Mouse (Mus musculus): ENCODE measurements at regions not wholly inside any gene's neighbourhood (a gene's known extent, or its start where the extent isn't known, plus 50 kb on each side); places are given as distances from the start of the nearest gene placed in this dataset.

DNA sequence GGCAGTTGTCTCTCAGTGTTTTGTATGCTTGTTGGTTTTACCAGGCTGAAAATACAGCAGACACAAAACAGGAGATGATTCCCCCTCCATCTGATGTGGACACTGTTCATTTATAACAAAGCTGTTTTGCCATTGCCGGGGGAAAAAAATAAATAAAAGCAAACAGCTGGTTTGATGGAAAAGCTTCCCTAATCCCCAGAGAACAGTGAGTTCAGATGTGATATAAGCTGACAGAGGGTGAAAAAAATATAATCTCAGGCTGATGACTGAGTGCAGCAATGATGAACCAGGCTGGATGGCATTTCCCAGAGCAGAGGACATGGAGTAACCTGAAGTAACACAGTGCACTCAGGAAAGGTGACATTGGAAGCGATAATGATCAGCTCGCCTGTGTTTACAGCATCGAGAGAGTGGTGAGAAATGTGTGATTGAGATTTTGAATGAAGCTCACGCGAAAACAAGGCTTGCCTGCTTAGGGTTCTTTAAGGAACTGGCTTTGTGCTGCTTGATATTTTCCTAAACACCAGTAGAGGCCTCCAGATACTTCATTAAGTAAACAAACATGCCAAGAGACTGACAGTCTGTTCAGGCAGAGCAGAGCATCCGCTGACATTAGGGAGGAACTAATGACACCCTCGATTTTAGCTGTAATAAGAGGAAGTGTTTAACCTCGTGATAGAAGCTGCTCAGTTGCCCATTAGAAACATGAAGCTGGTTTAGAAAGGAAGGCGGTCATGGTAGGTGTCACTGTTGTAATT, 221.9 kb upstream of the Mmadhc start:
- DNase-seq = peak in 1 of 2 experiments; percentile 4

DNA sequence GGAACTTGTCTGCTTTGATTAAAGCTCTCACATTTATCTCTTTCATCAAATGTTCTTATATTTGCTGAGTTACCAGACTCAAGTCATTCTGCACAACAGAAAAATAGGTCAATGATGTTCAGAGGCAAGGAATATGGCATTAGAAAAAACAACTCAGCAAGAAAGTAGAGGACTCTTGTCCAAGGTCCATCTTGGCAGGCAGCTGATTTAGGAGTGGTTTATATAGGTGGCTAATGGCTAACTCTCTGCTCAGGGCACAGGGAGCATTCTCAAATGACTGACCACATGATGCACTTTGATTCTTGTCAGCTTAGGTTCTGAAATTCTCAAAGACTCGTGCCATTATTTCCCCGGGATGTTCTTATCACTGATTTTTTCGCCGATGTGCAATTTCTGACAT, 216.7 kb upstream of the Mmadhc start:
- DNase-seq = no peak

DNA sequence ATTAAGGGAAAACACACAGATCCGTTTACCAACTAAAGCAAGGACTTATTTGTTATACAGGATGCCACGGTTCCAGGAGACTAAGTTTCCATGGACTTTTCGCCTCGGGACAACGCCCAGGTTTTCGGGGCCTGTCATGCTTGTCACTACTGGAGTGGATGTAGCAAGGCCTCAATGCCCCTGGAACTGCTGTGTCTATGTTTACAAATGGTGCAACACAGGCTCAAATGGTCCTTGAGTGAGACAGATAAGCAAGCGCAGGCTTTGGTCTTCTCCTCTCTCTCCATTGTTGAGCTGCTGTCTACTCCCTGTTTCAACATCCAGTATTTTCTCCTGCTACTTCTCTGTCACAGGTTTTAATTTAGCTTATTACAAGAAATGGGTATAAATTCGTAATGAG, 202.1 kb upstream of the Mmadhc start:
- DNase-seq = no peak

DNA sequence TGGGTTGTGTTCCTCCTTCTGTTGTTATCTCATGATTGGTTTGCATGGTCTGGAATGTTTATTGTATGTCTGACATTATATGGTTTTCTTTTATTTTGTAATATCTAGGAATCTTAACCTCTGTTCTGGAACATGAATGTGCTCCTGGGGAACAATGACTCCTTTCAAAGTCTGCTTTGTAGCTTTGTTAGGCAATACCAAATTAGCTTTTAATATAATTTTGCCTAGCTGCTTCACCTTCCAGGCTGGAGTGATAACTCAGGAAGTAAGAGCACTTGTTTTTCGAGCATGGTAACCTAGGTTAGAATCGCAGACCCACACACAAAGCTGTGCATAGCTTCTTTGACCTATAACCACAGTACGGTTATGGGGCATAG, 199.4 kb upstream of the Mmadhc start:
- DNase-seq = no peak

DNA sequence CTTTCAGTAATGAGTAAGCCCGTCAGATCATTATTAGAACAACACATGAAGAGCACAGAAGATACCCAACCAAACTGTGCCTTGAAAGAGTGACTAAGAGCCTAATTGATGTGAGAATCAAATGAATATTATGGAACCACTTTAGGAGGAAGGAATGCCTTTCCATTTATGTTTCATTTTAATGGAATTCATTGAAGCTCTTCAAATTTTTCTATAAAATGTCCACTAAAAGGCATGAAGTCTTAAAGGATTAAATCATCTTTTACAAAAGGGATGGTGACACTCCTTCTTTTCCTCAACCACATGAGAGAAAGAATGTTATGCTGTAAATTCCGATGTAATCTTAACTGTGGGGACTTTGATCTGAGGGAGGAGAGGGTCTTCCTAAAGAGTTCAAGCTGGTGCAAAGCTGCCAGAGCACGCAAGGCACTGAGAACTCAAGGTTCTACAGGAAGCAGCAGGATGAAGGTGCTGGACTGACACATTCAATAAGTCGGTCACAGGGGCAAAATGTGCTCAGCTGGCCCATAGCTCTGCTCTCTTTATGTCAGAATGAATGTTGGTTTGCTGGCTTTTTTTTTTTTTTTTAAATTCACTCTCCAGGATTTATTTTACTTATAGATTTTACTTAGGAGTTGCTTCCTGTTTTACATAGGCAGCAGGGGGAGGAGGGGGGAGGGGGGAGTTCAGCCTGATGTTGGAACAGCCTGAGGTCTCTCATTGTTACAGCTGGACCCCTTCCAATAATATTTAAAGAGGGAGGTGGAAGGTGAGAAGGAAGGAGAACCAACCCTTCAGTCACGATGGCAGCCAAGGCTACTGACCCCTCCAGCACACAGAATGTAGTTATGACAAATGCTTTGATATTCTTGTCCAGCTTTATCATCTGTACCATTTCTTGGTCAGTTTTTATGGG, 198.8 kb upstream of the Mmadhc start:
- no peak for DNase-seq

DNA sequence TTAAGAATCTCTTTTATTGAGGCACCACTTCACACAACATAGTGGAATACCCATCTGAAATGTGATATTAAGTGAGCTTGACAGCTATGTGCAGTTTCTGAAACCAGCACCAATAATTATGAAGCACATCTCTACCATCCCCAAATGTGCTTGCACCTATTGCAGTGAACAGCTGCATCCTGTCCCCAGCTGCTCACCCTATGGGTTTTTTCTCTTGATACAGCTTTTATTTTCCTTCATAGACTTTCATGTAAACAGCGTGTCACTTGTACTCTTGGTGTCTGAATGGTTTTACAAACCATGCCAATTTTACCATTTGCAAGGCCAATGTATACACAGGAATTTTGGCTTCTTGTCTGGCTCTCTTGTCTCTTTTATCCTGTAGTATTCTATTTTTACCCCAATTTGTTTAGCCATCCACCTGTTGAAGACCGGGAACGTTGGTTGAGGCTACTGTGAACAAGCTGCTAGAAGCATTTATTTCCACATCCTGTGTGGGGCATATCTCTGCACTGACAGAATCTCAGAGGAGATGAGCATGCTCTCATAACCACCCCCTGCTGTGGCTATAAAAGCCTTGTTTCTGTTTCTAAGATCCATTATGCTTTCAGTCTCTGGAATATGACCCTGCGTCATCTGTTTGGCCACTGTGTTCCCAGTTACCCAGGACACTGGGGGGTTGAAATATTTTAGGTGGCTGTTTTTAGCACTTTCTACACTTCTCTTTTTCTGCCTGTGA, 197.2 kb upstream of the Mmadhc start:
- no peak for DNase-seq

DNA sequence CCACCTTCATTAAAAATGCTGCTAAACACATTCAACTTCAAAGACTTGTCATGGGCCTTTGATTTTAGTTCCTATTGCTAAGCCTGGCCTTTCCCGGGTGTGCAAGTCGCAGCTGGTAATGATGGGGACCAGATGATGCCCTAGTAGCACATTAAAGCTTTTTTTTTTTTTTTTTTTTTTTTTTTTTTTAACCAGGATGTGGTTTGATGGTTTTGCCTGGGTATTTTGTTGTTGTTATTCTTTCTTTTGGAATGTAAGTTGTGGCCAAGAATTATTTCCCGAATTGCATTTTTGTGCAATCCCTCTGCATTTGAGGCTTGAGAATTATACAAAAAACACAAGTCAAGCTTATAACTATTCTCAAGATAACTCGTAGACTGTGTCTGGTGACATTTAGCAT, 167.2 kb upstream of the Mmadhc start:
- DNase-seq = no peak

DNA sequence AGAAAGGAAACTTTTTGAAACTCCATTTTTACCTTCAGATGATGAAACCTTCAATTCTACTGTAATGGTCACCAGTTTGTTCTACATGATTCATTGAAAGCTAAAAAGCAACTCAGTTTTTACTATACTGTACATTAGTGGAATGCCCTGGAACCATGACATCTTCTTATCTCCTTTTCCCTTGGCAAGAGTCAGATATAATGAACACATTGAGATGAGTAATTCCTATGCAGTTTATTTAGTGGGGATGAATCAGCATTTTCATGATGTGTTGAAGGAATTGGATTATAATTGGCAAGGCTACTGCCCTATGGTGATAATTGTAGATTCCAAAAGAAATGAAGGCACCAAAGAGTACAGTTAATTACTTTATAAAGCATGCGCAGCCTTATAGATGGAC, 165.8 kb upstream of the Mmadhc start:
- DNase-seq = no peak

DNA sequence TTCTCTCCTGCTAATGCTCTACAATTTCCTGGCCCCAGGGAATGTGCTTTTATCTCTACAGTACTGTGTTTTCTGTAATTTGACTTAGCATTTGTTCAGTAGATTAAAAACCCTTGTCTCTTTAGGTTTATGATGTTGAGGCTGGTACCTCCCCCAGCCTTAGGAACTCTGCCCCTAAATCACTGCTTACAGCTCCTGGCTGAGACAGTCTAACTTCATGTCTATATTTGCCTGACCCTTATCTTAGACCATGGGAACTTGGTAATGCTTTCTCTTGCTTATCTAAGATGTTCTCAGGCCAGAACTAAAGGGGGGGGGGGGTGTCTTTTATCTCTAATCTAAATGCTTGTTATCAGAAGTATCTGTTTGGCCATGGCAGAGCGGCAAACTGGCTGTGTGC, 160.1 kb upstream of the Mmadhc start:
- DNase-seq = no peak

DNA sequence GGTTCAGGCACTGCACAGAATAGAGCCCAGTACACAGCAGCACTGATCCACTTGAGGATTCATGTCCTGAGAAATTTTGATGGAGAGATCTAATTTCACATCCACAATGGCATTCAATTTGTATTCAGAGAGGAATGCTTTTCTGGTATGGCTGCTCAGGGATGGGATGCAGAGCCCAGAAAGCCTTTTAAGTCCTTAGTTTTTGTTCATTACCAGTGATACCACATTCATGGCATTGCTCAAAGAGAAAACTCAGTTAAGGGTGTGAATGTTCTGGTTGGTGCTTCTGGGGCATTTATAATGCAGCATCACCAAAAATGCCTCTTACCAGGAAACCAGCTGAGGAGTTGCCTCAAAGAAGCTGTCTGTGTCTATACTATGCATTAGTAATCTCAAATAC, 151.5 kb upstream of the Mmadhc start:
- DNase-seq = no peak

DNA sequence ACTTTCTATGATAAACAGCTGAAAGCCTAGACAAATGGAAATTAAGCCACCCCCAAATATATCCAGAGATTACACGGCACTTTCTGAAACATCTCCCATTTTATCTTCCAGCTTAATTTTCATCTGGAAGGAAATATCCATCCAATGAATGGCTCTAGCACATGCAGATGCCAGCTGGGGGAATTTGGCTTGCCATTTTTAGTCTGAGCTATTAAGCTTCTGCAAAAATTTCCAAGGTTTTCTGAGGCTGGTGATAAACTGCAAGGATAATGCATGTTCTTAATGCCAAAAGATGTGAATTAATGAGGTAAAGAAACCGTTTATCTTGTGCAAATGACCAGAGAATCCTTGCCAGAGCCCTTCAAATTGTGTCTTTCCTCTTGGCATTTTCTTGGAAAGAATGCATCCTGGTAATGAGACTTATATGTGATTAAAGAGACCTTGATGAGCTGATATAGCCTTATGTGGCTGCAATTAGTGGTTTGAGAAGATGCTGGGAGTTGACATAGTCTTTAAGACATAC, 149.4 kb upstream of the Mmadhc start:
- DNase-seq = no peak

DNA sequence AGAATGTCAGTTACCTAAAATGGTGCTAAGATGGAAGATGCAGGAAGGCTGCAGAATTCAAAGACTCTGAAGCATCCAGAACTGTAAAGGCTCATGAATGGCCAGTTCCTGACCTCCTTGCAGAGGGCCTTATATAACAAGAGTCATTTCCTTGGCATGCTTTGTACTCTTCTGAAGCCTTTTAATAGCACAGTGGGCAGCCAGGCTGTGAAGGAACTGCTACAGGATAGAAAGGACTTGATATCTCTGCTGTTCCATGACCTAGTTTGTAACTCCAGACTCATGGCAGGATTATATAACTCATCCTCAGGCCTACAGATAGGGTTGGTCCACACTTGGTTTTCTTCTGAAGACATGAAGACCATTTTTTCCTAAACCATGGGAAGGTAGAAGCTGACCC, 143.7 kb upstream of the Mmadhc start:
- no peak for DNase-seq

DNA sequence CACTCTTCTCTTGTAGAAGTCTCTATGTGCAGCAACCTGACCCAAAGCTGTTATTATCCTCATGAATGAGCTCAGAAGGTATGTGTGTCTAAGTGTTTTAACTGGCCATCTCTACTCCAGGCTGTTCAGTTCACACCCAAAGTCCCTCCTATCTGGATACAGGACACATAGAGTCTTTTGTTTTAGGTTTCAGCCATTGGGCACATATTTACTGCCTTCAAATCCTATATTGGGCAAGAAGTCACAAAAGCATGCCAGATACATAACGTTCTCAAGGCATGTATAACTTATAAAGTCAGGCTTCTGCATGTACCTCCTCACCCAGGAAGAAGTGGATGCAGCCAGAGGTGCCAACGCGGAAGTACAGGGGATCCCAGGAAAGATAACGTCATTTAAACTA, 136.6 kb upstream of the Mmadhc start:
- DNase-seq = no peak

DNA sequence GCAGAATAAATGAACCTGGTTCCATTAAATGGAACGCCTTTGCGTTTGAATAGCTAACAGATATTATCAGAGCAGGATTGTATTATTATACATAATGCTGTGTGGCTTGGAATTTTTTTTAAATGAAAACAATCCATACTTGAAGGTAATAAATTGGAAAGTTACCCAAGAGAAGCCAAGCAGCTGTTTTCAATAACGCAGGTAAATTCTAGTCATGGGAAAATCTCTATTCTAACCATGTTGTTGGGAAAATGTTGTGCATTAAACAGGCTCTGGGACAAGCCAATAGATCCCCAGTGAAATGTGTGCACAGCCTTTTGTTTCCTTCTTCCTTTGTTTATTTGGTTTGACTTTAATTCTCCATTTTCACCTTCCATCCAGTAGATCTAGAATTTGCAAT, 128.6 kb upstream of the Mmadhc start:
- no peak for DNase-seq

DNA sequence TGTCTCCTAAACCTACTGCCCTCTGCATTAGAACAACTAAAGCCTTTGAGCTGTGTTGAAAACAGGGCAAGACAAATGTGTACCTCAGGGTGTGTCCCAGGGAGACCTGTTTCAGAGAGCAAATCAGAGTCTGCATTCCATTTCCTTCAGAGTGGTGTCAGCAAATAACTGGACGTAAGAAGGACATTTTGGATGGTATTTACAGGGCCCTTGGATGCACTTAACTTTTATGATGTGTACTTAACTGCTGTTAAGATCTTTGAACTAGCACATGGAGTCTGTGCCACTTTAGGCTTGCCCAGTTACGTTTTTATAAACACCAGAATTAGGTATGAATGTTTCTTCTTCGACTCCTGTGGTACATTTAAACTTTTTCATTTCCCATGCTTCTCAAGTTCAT, 123.0 kb upstream of the Mmadhc start:
- no peak for DNase-seq

DNA sequence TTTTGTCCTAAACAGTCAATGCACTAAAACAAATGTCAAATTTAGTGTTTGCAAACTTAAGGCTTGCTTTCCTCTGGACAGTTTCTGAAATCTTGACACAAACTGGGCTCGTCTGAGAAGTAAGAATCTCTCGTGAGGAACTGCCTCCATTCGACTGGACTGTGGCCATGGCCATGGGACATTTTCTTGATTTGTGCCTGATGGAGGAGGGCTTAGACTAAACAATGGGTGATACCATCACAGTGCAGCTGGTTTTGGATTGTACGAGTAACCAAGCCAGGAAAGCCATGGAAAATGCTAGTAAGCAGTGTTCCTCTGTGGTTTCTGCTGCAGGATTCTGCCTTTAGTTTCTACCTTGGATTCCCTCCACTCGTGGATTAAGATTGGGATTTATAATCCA, 121.0 kb upstream of the Mmadhc start:
- DNase-seq = no peak

DNA sequence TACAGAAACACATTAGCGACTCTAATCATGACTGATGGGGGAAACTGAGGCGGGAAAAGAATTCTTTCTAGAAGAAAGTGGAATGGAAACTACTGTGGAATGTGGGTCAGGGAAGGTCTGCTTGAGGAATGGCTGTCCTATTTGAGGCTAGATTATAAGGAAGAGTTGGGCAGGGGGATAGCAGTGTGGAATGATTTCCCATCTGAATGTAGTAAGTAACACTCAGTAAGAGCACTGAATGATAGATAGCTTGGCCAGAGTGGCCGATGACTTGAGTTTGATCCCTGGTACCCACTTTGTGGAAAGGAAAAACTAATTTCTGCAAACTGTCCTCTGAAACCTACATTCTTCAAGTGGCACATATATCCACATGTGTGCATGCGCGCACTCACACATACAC, 120.5 kb upstream of the Mmadhc start:
- no peak for DNase-seq

DNA sequence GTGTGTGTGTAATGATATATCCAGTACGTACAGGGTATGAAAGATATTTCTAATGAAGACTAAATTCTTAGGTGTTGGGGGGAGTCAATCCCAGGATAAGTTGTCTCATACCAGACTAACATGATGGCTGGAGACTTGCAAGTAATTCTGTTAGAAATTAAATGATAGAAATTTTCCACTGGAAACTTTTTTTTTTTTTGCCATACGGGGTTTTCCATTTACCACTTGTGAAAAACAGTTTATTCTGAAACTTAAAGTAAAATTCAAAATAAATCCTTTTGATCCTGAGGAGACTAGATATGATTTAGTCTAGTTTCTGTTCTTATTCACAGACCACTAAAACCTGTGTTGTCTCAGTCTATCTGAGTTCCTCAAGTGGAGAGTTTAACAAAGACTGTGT, 119.5 kb upstream of the Mmadhc start:
- no peak for DNase-seq

DNA sequence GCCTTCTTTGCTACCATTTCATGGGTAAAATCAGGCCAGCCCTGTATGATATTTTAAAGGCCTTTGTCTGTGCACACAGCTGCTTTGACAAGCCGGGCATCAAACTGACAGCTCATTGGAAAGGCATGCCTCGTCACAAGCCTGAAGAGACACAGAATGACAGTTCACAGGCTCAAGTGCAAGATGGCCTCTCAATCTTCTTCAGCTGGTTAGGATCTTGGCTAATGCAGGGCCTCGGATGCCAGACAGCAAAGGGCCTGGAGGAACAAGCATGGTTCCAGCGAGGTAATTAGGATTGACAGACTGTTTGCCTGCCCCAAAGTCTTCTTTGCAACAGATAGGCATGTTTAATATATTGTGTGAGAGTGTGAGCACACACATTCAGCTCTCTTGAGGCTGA, 109.3 kb upstream of the Mmadhc start:
- no peak for DNase-seq

DNA sequence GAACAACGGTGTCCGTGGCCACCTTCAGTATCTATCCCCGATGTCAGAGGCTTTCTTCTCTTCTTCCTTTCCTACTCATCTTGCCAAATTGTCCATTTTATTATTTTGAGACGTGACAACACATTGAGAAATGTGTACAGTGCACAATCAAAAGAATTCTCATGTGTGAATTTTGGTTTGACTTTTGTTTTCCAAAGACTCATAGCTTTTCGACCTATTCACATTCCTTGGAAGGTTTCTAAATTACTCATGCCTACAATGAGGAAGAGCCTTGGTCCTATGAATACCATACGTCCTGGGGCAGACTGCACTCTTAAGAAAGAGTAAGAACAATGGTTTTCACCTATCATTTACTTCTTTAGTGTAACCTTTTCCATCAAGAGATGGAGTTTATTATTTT, 106.5 kb upstream of the Mmadhc start:
- no peak for DNase-seq

DNA sequence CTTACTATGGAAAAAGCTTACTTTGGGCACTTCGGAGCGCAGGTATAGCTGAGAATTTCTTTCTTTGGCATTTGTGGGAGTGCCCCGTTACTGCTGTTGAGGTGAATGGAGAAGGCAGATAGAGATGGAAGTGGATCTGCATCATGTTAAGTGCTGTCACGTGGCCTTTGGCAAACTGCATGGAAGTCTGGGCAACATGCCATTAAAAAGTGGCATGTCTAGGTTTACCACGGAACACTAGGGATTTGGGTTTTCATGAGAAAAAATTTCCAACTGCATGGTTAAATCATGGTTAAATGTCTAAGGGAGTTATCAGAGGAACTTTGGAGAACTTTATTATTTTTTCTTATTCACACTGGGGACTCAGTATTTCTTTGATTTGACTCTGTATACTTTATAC, 102.0 kb upstream of the Mmadhc start:
- peak in 1 of 2 experiments; percentile 12 for DNase-seq

DNA sequence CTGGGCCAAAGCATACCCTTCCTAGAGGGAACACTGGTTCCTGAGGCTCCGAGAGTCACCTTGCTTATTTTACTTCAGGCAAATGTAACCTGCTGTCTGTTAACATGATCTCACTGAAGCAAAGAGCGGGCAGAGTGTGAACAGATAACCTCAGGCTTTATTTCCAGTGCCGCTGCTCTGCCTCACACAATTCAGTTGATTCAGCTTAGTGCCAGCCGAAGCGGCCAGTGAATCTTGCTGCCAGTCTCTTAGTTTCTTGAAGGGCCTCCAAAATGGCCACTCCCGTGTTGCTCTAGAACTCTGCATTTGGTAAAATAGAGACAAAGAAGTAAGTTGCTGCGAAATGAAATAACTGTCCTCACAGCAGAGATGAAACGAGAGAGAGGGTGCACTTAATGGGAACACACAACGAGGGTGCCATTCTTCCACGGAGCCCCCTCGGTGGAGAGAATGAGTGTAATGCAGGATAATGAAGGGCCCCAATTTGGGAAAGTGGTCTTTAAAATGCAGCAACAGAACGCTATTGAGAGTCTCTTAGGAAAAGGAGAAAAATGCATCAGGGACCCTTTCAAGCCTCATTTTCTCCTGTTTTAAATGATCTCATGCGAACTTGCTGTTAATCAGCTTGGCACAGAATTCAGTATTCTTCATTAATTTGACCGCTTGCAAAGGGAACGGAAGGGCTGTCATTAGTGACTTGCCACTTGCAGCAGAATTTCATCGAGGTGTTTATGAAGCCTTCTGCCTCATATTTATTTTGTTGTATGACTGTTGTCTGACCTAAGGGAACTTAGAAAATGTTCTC, 81.2 kb upstream of the Mmadhc start:
- no peak for DNase-seq

DNA sequence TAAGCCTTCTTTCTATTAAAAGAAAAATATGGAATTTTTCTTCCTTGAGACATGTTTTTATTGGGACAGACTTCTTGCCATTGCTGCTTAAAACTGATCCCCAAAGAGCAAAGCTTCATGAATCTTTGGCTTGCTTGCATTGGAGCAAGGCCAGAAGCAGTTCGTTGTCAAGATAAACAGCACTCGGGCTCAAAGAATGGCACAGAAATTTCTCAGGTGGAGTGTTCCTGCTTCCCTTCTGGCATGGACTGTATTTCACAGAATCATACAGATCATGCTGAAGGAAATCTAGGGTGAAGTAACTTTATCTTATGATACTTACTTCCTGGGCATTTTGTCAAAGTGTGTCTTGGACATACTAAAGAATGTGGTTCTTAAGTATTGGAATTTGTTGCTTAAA, 77.0 kb upstream of the Mmadhc start:
- no peak for DNase-seq

Measured in cerebellum, postnatal 25 days (tissue).